Mouse (Mus musculus) 3T3-L1 (cell line): Measurements from ENCODE around the gene Oprd1.

Source experiments
- DNase-seq: peaks from one replicate; pipeline ENCODE4 v3.0.0-alpha.2; 2015; ENCODE audit warnings: low read depth, low spot score

Oprd1 gene

DNA sequence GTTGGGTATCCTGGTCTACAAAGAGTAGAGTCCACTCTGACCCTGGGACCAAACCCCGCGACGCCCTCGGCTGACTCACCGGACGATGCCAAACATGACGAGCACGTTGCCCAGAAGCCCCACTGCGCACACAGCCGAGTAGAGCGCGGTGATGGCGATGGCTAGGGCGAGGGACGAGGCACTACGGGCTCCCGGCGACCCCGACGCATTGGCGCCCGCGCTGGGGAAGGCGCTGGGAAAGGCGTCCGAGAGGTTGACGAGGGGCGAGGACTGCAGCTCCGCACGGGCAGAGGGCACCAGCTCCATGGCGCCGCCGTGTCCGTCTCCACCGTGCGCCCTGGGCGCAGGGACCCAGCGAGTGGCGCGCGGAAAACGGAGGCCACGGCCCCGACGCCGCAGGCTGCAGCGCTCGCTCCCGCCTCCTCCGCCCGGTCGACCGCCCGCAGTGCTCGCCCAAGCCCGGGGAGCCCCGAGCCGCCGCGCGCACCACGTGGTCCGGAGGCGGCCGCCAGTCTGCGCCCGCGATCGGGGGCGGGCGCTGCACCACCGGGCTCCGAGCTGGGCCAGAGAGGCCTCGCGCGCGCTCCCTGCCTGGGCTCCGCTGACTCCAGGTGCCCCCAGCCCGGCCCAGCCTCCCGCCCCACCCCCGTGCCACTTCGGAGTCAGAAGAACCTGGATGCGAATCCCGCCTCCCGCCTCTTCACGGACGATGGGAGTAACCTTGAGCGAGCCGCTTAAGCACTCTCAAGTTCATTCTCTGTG, at the start of gene Oprd1:
Oprd1 (minus strand) TSS at position 407 of the 762 bp plus-strand sequence.
- DNase-seq: no peak

- DNase-seq: no peak
Measured at GRCm38 (mm10) chr4:132187826-132188401, 43.6 kb upstream of the Oprd1 start.

DNA sequence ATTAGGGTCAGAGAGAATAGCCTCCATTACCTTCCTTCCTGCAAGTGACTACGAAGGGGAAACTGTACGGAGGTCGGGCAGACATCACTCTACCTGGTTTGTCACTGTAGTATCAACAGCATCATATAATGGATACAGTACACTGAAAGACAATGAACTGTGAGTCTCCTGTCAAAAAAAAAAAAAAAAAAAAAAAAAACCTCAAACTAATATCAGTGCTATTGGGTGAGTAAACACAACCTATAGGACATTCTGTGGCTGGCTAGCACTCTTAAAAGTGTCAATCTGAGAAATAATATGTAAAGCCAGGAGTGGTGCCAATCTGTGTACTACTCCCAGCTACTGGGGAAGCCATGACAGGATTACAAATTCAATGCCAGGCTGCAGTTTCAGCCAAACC, 38.9 kb upstream of the Oprd1 start:
- no peak for DNase-seq

DNA sequence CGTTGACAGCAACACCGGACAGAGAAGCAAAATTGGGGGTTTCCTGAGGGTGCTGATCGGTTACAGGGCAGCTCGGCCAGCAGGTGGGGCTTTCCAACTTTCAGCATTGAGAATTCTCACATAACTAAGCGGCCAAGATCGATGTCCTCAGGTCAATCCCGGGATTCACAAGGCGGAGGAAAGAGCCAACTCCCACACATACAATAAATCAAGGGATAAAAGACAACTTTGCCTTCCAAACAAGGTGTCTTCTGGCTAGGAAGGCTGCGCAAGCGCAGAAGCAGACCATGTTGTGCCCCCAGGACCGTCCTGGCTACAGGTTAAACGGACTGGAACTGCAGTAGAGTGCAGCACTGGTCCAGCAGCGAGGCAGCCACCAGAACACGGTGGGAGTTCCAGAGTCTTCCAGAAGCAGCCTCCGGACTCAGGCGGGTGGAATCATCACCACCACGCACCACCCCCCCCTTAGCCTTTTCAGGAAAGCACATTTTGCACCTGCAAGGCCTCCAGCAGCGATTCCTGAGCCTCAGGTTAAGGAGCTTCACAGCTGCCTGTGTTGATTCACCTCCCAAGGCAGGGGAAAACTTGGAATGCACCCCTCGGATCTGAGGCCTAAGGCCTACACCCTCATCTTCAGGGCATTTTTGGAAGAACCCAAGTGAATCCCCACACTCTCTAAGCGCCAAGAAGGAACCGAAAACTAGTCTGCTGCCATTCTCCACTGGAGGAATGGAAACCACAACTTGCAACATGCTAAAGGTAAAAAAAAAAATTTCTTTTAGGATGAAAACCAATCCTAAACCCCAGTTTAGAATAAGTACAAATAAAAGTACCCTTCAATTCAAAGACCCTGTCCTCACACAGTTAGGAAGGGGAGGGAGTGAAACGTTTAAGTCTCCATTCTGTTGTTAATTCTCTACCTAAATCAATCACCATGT, 37.7 kb upstream of the Oprd1 start:
- DNase-seq: no peak

DNA sequence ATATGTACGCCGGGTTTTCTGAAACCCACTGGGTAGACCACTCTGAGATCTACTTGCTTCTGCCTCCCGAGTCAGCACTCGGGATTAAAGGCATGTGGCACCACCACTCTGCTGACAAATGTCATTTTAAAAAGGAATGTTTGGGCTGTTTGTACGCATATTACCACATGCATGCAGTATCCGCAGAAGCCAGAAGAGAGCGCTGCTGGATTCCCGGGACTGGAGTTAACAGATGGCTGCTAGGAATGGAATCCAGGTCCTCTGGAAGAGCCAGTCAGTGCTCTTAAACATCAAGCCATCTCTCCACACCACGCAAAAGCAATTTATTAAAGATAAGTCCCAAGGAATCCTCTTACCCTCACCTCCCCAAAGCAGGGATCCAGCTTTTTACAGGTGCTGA, 36.4 kb upstream of the Oprd1 start:
- peak; percentile 50 for DNase-seq

DNA sequence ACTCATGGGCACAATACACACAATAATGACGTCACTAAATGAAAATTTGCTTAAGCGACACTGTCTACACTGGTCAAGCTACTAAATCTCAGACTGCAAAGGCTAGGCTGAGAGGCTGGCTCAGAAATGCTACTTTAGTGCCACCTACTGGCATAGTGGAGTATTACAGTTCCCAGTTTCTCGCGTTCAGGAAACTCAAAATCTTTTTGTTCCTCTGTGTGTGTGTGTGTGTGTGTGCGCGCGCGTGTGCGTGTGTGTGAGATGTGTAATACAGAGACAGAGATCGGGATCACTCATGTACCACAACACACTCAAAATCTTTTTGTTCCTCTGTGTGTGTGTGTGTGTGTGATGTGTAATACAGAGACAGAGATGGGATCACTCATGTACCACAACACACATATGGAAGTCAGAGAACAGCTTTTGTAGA, 34.4 kb upstream of the Oprd1 start:
- DNase-seq: peak; percentile 86

- DNase-seq: no peak
Measured at GRCm38 (mm10) chr4:132176474-132176873, 32.2 kb upstream of the Oprd1 start.

DNA sequence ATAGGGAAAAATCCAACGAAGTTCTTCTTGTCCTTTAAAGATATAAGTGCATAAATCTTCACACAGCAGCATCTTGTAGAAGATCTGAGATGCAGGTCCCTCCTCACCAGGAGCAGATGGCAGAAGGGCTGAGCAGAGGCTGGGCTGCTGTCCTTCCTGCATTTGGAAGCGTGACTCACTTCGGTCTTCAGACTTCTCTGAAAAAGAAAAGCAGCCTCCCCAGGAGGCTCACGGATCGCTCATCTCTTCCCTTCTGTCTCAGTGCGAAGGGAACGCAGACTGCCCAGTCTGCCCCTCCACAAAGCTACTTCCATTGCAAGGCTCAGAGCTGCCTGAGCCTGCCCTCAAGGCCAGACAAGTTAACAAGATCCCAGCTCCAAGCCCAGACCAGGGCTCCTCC, 26.6 kb upstream of the Oprd1 start:
- no peak for DNase-seq

DNA sequence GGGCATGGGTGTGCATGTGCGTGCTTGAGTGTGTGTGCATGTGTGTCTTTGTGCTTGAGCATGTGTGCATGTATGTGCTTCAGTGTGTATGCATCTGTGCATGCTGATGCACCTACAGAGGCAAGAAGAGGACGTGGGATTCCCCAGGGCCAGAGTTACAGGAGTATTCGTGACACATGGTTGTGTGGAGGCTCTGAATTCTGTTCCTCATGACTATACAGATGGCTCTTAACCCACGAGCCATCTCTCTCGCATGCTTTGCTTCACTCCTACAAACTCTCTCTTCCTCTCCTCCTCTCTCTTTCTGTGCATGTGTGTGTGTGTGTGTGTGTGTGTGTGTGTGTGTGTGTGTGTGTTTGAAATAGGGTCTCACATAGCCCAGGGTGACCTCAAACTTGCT, 25.5 kb upstream of the Oprd1 start:
- no peak for DNase-seq

DNA sequence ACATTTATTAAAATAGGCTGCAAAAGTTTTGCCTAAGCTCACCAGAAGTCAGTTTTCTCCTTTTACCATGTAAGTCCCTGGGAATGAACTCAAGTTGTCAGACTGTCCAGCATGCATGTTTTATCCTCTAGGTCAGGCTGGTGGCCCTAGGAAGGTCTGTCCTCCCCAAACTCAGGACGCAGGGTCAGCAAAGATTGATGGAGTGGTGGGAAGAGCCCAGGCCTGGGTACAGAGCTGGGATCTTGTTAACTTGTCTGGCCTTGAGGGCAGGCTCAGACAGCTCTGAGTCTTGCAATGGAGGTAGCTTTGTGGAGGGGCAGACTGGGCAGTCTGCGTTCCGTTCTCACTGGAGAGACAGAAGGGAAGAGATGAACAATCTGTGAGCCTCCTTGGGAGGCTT, 25.0 kb upstream of the Oprd1 start:
- DNase-seq: no peak

- no peak for DNase-seq
Measured at GRCm38 (mm10) chr4:132167436-132167835, 23.1 kb upstream of the Oprd1 start.

DNA sequence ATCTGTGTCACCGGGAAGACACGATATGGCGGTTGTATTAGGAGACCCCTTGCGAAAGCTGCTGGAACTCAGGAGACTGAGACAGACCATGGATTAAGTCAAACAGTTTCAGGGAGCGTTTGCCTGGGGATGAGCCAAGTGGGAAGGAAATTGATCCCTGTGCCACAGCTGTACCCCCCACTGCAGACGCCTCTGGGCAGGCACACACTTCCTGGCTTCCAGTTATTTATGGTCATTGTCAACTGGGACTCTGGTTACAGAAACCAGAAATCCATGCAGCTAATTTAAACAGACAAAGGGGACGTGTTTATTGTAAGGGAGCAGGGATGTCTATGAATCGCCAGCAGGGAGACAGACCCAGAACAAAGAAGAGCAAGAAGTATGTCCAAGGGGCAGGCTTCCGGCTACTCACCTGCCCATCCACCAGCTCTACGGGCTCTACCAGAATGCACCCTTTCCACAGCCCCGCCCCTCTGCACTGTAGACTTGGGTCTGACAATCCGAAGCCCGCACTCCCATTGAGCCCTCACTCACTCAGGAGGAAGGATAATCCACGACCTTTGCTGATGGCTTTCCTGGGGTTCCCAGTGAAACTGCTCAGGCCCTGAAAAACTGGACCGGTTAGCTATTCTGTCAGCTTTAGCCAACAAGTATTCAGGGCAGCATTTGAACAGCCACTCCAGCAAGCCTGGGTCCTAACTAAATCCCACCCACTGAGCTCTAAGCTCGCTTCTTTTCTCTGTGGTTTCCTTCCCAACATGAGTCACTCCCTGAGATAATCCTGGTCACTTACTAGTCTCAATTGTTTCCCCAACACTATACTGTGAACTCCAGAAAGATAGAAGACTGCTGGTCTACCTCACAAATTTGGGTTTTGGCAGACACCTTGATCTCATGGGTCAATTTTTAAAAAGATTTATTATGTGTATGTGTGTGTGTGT, 22.3 kb upstream of the Oprd1 start:
- peak; percentile 59 for DNase-seq

DNA sequence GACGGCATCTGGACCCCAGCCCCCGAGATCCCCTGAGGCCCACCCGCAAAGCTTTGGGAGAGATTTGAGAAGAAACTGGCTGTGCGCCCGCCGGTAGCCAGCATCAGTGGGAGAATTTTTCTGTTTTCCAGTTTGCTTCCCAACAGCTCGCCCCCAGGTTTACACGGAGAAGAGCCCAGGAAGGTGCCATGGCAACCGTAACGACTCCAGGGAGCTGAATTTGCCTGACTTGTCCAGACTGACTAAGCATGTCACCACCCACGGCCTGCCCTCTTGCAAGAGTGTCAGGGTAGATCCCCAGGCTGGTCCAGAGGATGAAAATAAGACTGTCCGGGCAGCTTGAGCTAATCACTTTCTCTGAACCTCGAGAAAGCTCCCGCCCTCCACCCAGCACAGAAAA, 21.4 kb upstream of the Oprd1 start:
- DNase-seq: peak; percentile 36

DNA sequence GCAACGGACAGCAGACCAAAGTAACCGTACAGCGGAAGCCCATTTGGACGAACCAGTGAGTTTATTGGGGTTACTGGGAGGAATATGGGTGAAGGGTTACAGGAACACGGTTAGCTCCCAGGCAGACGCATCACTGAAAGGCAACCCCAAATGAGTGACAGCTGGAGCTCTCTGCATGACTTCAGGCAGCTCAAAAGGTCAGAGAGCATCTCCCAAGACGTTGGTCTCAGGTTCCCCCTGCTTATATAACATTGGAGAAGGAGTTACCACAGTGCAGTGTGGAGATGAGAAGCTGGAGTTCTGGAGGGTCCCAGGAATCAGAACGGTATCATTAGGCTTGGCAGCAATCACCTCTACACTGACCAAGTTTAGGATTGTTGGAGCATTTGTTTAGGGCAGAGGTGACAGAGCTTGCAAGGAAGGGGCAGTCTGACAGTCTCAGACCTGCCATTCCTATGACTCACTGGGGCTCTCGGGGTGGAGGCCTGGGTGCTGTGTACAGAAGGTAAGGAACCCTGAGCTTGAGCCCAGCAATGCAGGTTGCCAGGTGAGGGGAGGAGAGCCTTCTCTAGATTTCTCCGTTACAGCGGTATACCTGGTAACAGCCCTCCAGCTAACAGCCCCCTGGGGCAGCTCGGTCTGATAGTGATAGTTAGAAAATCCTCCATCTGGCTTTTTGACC, 12.8 kb upstream of the Oprd1 start:
- DNase-seq: peak; percentile 49

DNA sequence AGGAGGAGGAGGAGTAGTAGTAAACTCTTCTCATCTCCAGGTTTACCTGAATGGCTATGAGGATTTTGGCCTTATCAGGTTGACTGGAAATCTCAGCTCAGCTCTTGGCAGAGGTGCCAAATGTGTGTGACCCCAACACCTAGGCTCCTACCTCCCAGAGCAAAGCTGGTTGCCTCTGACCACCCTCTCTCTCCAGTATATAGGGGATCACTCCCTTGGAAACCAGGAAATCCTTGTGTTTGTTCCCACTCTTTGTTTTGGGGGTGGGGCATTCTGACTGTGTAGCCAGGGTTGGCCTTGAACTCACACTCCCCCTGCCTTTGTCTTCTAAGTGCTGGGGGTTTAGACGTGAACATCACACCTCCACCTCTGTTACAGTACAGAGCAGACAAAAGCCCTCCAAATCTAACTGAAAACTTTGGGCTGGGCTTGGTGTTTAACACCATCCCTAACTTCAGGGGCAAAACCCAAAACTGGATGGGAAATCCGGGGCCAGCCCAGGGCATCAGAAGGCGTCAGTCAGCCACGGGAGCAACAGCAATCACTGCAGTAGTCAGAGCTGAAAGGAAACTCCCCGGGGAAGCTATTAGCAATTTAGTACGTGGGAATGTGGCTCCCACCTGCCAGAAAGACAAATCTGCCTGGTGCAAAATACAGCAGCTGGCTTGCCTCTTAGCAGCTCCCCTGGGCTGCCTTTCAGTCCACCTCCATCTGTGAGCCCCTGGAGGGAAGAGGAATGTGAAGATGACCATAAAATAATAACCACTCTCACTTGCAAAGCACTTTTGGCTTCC, 10.8 kb upstream of the Oprd1 start:
- DNase-seq: no peak

DNA sequence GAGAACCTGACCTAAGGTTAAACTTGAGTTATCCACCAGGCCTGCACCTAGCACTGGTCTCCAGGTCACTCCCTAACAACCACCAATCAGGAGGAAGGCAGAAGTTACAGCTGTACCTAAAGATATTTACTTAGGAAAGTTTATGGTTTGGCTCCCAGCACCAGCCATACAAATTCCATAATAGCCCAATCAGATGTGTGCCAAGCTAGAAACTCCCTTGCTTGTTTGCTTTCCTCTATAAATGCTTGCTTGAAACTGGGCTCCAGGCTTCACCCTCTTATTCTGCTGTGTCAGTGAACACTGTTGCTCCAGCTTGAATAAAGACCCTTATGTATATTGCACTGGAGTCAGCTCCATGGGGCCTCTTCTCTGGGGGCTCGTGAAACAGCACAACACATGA, 7.4 kb upstream of the Oprd1 start:
- no peak for DNase-seq

GRCm38 (mm10) chr4:132146201-132146600, 1.9 kb upstream of the Oprd1 start:
- DNase-seq: peak; percentile 23

GRCm38 (mm10) chr4:132145092-132145491, 806 bp upstream of the Oprd1 start:
- no peak for DNase-seq

GRCm38 (mm10) chr4:132138640-132139039, 5.6 kb downstream of the Oprd1 start:
- no peak for DNase-seq

GRCm38 (mm10) chr4:132137013-132137412, 7.3 kb downstream of the Oprd1 start:
- DNase-seq: no peak
